Mouse (Mus musculus) lung, embryonic 16.5 days (tissue): ENCODE measurements around the gene Carnmt1. TPM values are rescaled to one million over a fixed set of nuclear protein-coding genes. Genes with fewer than 3 reads are reported as not detected.
A peak's percentile ranks its signal among the peaks of the same experiment; 100 is the strongest.

Source experiments
- ATAC-seq: fragments of 200-750 bp; cut with Nextera tagmentation; 2 replicates; pipeline ENCODE4 v1.8.0; 2017; ENCODE audit warnings: low read depth, mild to moderate bottlenecking, moderate library complexity
- H3K27ac ChIP-seq: fragments of 300-500 bp; sonication (generic); 2 replicates; pipeline ENCODE4 v1.5.1; 2014; ENCODE audit warnings: mild to moderate bottlenecking, control low read depth, low read length
- H3K27me3 ChIP-seq: fragments of 300-500 bp; sonication (generic); 2 replicates; pipeline ENCODE4 v1.6.1; 2014; ENCODE audit warnings: low read depth, low read length, mixed read lengths; ENCODE audit not compliant: control insufficient read depth, insufficient read depth
- H3K36me3 ChIP-seq: fragments of 300-500 bp; sonication (generic); 2 replicates; pipeline ENCODE4 v1.6.1; 2014; ENCODE audit warnings: low read length; ENCODE audit not compliant: control insufficient read depth, insufficient read depth
- H3K4me1 ChIP-seq: fragments of 300-500 bp; sonication (generic); replicated peaks from 2 replicates; pipeline ENCODE4 v1.6.1; 2014; ENCODE audit warnings: low read length, mixed read lengths; ENCODE audit not compliant: control insufficient read depth, insufficient read depth
- H3K4me2 ChIP-seq: fragments of 300-500 bp; sonication (generic); 2 replicates; pipeline ENCODE4 v1.6.1; 2014; ENCODE audit warnings: low read depth, low read length, control low read depth
- H3K4me3 ChIP-seq: fragments of 300-500 bp; sonication (generic); 2 replicates; pipeline ENCODE4 v1.5.1; 2014; ENCODE audit warnings: mild to moderate bottlenecking, low read length, control low read depth
- H3K9ac ChIP-seq: fragments of 300-500 bp; sonication (generic); 2 replicates; pipeline ENCODE4 v1.6.1; 2014; ENCODE audit warnings: low read length, control low read depth
- H3K9me3 ChIP-seq: fragments of 300-500 bp; sonication (generic); 2 replicates; pipeline ENCODE4 v1.6.1; 2016; ENCODE audit warnings: low read length; ENCODE audit not compliant: control insufficient read depth
- WGBS: fragments of 180-500 bp; shearing (Covaris S2); extraction: QIAGEN DNeasy Blood & Tissue Kit; methylation state at CpG from one replicate; pipeline ENCODE4 v1.1.7; 2014; 5-methylcytosine and 5-hydroxymethylcytosine counted together
- polyA plus RNA-seq: library from polyadenylated mRNA; unstranded; fragments of >200 nt; fragmentation: Nextera tagmentation; extraction: Ambion mirVana; gene quantifications from 2 replicates; pipeline ENCODE4 v1.2.1, GENCODE M21; 2015

Gene Carnmt1
- 21.5 and 22.0 TPM in 2 replicates for polyA plus RNA-seq

DNA sequence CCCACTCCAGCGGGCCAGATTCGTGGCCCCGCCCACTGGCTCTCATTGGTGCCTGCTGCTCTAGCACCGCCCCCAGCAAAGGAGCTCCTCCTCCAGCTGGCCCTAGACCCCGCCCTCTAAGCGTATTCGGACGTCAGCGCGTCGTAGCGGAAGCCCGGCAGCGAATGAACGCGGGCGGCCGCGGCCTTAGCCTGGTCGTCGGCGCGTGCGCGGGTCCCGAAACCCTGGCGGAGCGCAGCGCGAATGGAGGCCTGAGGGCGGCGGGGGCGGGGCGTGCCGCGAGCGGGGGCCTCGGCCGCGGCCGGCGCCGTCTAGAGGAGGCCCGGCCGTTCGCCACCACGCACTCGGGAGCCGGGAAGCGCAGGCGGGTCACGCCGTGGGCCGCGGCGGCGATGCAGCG is at the start of gene Carnmt1:
Gene Carnmt1, plus strand, starts transcription at position 157 of the 400 bp plus-strand sequence.
- Histone ChIP-seq H3K27ac (peak within 1 kb of the TSS; percentile 87), H3K4me1 (peaks cover 19% of the 10 kb centered on the region), H3K36me3 (no peaks in the 10 kb centered on the region), H3K4me2 (peak within 1 kb of the TSS; percentile 59), H3K4me3 (peak within 1 kb of the TSS; percentile 85), H3K9me3 (no peaks in the 10 kb centered on the region), H3K9ac (peak within 1 kb of the TSS; percentile 87), H3K27me3 (no peaks in the 10 kb centered on the region)
- WGBS: under 1% methylated on average over 49 of the region's 58 CpGs
- ATAC-seq: peak; percentile 98

DNA sequence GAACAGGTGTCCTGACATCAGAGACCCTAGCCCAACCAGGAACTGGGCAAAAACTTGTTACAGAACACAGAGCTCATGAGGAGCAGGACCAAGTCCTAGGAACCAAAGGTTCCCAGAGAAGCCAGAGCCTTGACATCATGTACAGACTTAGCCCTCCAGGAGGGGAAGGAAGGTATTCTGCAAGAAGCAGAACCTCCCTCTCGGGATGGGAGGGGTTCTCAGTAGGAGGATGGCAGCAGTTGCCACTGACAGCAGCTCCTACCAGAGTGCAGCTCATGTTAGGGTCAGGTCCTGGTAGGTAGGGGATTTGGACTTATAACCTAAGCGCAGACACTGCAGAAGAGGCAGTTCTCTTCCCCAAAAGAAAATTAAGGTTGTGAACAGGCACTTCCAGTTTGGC is 46.7 kb upstream of the Carnmt1 start:
- H3K4me3 ChIP-seq: no peak overlapping the region
- WGBS: 81% methylated on average over 2 of the region's 2 CpGs
- ATAC-seq: no peak

DNA sequence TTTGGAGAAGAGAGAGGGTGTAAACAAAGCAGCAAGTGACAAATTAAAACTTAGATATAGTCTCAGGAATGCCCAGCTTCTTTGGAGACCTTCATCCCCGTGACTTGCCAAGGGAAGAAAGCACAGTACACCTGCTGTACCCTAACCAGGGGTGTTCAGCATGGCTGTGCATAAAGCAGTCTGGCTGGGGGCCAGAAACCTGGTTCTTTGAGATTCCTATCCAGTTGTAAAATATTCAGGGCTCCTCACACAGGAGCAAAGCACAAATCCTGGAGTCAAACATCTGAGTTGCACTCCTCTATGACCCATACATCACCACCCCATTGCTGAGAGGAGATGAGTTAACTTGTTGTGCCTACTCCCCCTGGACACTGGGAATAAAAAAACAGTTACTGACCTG is 41.0 kb upstream of the Carnmt1 start:
- Histone ChIP-seq H3K36me3 (no peaks in the 10 kb centered on the region), H3K4me1 (peaks cover 13% of the 10 kb centered on the region), H3K27me3 (no peaks in the 10 kb centered on the region), H3K4me2 (peak overlapping the region; percentile 54; the same call in 1 of the 2 replicates), H3K4me3 (no peak overlapping the region), H3K9me3 (no peaks in the 10 kb centered on the region), H3K27ac (no peak overlapping the region), H3K9ac (no peak overlapping the region)
- ATAC-seq: no peak
- WGBS: 60% methylated on average over 1 of the region's 1 CpGs

More for the DNA sequence above, 46.7 kb upstream of the Carnmt1 start:
- no peaks in the 10 kb centered on the region for H3K4me1 ChIP-seq
- no peaks in the 10 kb centered on the region for H3K27me3 ChIP-seq
- no peak overlapping the region for H3K27ac ChIP-seq
- H3K36me3 ChIP-seq: no peaks in the 10 kb centered on the region
- no peak overlapping the region for H3K4me2 ChIP-seq
- no peak overlapping the region for H3K9ac ChIP-seq
- H3K9me3 ChIP-seq: no peaks in the 10 kb centered on the region

DNA sequence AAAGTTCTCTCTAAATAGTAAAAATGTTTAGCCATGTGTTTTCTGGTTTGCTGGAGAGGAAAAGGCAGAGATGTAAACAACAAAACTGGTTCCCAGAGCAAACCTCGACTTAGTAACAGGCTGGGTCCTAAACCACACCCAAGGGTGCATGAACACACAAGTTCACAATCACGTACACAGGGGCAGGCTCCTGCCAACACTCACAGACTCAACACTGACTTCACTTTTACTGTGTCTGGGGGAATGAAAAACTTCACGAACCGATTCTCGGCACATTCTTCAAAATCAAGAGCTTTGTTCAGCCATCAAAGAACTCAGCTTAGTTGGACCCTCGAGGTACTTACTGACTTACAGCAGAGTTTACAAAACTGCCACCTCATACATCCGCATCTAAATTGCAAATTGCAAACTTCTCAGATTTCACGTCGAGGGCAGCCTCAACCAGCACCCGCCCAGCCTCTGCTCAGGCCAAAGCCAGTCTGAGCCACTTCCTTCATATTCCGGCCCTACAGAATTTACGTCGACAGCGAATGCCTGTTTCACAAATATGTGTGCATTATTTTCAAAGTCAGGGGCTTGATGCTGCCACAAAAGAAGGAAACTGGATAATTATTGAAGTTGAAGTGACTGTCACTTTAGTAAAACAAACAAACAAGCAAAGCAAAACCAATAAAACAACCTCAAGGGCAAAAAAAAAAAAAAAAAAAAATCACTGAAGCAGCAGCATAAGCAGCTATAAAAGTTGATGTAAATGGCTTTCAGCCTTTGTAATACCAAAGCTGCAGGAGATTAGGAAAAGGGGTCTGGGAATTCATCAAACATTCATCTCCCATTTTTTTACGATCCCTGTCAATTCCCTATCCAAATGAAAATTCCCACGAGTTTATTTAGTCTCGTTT is 40.1 kb upstream of the Carnmt1 start:
- no peak for ATAC-seq
- Histone ChIP-seq H3K9ac (peak overlapping the region; percentile 86), H3K27me3 (no peaks in the 10 kb centered on the region), H3K4me2 (peak overlapping the region; percentile 54), H3K4me1 (peaks cover 13% of the 10 kb centered on the region), H3K4me3 (peak overlapping the region; percentile 93), H3K36me3 (no peaks in the 10 kb centered on the region), H3K9me3 (no peaks in the 10 kb centered on the region), H3K27ac (peak overlapping the region; percentile 95)
- WGBS: 5% methylated on average over 17 of the region's 17 CpGs

DNA sequence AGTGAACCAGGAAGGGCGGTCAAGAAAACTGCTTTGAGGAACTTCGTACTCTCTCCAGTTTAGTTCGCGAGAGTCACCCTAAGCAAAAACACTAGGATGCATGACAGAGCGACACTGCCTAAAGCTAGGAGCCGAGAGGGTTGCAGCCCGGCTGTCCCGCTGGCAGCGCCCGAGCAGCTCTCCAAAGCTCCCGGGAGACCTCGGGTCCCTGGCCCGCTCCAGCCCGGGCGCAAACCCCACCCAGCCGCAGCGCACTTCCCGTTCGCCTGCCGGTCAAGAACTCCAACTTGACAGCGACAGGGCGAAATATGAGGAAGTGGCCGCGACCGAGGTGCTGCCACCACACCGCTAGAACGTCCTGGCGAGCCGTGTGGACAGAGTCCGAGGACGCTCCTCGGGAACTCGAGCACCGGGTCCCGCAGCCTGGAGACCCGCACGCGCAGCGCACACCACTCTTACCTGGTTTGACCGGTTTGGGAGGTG is 39.4 kb upstream of the Carnmt1 start:
- Histone ChIP-seq H3K9ac (peak overlapping the region; percentile 86), H3K27me3 (no peaks in the 10 kb centered on the region), H3K27ac (peak overlapping the region; percentile 95), H3K4me2 (peak overlapping the region; percentile 54), H3K4me3 (peak overlapping the region; percentile 93), H3K36me3 (no peaks in the 10 kb centered on the region), H3K4me1 (peaks cover 13% of the 10 kb centered on the region), H3K9me3 (no peaks in the 10 kb centered on the region)
- WGBS: 0% methylated on average over 40 of the region's 40 CpGs
- peak; percentile 79 for ATAC-seq

DNA sequence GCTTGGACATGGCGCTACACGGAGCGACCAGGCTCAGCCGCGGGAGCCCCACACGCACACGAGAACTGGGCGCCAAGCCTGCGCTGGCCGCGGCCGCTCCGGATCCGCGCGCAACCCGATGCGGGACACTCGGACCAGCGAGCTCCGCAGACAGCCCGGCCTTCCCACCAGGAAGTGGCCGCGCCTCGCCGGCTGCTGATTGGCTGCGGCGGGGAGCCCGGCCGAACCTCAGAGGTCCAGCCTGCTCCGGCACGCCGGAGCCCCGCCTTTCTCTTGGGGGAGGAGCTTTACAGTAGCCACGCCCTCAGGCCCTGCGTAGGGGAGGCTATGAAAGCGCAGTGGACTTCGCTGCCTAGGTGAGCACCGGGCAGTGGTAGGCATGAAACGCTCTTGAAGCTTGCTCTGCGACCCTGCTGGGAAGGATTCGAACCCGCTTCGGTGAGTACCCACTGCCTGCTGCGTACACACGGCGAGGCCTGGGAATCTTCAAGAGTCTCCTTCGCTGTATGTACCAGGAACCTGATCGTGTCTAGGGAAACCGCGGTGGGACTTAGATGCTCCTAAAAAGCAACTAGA is 38.8 kb upstream of the Carnmt1 start, which contains the start of the genes Ostf1 and Nmrk1:
Gene Ostf1, minus strand, starts transcription at position 180 of the 576 bp plus-strand sequence.
Gene Nmrk1, plus strand, starts transcription at position 307 of the 576 bp plus-strand sequence.
- peak within 1 kb of the TSS; percentile 86 for H3K9ac ChIP-seq
- peak within 1 kb of the TSS; percentile 54 for H3K4me2 ChIP-seq
- peak; percentile 99 for ATAC-seq
- peak within 1 kb of the TSS; percentile 93 for H3K4me3 ChIP-seq
- H3K27ac ChIP-seq: peak within 1 kb of the TSS; percentile 95
- H3K4me1 ChIP-seq: peaks cover 13% of the 10 kb centered on the region
- under 1% methylated on average over 51 of the region's 51 CpGs for whole genome bisulfite sequencing
- H3K27me3 ChIP-seq: no peaks in the 10 kb centered on the region
- H3K36me3 ChIP-seq: no peaks in the 10 kb centered on the region
- H3K9me3 ChIP-seq: no peaks in the 10 kb centered on the region

DNA sequence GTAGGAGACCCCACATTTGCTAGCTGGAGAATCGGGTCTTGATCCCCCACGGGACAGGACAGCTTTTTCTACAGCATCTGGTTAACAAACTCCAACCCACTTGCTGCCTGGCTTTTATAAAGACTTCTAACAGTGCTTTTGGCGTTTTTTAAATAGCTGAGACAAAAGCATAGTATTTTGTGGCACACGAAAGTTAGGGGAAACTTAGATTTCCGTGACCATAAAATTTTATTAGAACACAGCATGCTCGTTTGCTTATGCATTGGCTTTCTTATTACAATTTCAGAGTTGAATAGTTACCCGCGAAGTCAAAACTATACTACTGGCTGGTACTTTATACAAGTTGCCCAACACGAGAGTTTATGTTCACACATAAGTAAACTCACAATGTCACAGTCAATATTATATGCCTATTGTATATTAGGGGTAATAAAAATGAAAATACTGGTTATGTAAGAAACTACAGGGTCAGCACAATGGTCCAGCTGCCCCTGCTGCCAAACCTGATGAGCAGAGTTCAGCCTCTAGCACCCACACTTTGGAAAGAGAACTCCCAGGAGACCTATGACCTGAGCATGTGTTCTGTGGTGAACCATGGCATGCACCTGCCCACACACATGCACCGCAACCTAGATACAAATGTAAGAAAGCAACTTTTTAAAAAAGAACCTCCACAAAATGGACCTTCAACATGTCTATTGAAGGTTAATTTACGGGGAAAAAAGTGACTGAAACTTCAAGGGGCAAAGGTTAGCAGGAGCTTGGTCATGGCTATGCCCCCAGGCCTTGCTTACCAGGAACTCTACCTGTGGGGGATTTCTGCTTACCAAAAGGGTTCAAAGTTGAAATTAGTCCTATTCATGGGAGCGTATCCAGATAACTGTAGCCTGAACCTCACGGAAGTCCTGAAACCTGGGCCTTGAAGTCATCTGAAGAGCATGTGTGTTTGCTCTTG is 38.1 kb upstream of the Carnmt1 start:
- Histone ChIP-seq H3K4me3 (peak overlapping the region; percentile 93), H3K27me3 (no peaks in the 10 kb centered on the region), H3K36me3 (no peaks in the 10 kb centered on the region), H3K27ac (no peak overlapping the region), H3K9me3 (no peaks in the 10 kb centered on the region), H3K4me1 (peaks cover 13% of the 10 kb centered on the region), H3K4me2 (peak overlapping the region; percentile 54), H3K9ac (peak overlapping the region; percentile 53)
- no peak for ATAC-seq
- WGBS: 60% methylated on average over 13 of the region's 13 CpGs

DNA sequence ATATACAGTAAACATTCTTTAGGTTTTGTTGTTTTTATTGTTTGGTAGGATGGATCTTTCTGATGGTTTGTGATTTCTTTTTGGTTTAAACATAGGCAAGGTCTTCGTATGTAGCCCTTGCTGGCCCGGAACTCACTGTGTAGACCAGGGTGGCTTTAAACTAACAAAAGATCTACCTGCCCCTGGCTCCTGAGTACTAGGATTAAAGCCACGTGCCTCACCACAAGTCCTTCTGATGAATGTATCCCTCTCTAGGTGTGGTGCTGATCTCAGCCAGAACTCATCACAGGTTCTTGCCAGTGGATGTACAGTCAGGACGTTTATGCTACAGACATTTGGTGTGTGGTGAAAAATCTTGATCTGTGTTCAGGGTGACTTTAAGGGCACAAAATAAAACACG is 32.6 kb upstream of the Carnmt1 start:
- no peak overlapping the region for H3K4me3 ChIP-seq
- WGBS: 73% methylated on average over 5 of the region's 5 CpGs
- H3K9me3 ChIP-seq: no peaks in the 10 kb centered on the region
- no peaks in the 10 kb centered on the region for H3K4me1 ChIP-seq
- H3K9ac ChIP-seq: no peak overlapping the region
- H3K36me3 ChIP-seq: no peaks in the 10 kb centered on the region
- H3K27ac ChIP-seq: no peak overlapping the region
- H3K27me3 ChIP-seq: no peaks in the 10 kb centered on the region
- no peak overlapping the region for H3K4me2 ChIP-seq
- no peak for ATAC-seq
